Mouse (Mus musculus) MEL (cell line): ENCODE measurements around the gene Plekhg2. TPM values are rescaled to one million over a fixed set of nuclear protein-coding genes. Genes with fewer than 3 reads are reported as not detected.

Experiments
- DNase-seq: peaks from one replicate; pipeline ENCODE4 v3.0.0; 2011; ENCODE audit warnings: low read depth, low spot score
- H3K27ac ChIP-seq: 2 replicates; pipeline ENCODE4 v1.5.1; 2012; ENCODE audit warnings: low read depth, mild to moderate bottlenecking, control low read depth, low read length, moderate library complexity; ENCODE audit not compliant: control insufficient read depth
- H3K27me3 ChIP-seq, 2 experiments: fragments of 150-350 bp in 1 of 2; sonication (generic) in 1 of 2; 2 replicates each; pipeline ENCODE4 v1.6.1; 2012; ENCODE audit warnings: low read length in 2 of 2, mild to moderate bottlenecking in 2 of 2, improper control_type of control experiment in 1 of 2, moderate library complexity in 1 of 2; ENCODE audit not compliant: insufficient read depth in 2 of 2, control insufficient read depth in 1 of 2
- H3K36me3 ChIP-seq, 2 experiments: 2 replicates each; pipeline ENCODE4 v1.6.1; 2012 to 2014; ENCODE audit warnings: low read length in 2 of 2, improper control_type of control experiment in 1 of 2, inconsistent platforms in 1 of 2, mild to moderate bottlenecking in 1 of 2; ENCODE audit not compliant: insufficient read depth in 2 of 2, control insufficient read depth in 1 of 2
- H3K4me1 ChIP-seq, 2 experiments: fragments of 150-350 bp in 1 of 2; sonication (generic) in 1 of 2; 2 replicates each; pipeline ENCODE4 v1.6.1; 2012; ENCODE audit warnings: low read length in 2 of 2, improper control_type of control experiment in 1 of 2, mild to moderate bottlenecking in 1 of 2; ENCODE audit not compliant: insufficient read depth in 2 of 2, control insufficient read depth in 1 of 2
- H3K4me3 ChIP-seq, 2 experiments: fragments of 150-350 bp in 1 of 2; sonication (generic) in 1 of 2; 2 replicates each; pipeline ENCODE4 v1.5.1; 2012; ENCODE audit warnings: low read depth in 2 of 2, low read length in 2 of 2, mild to moderate bottlenecking in 2 of 2, moderate library complexity in 2 of 2, control low read depth in 1 of 2, improper control_type of control experiment in 1 of 2; ENCODE audit not compliant: control insufficient read depth in 1 of 2, insufficient read depth in 1 of 2
- H3K79me2 ChIP-seq: 2 replicates; pipeline ENCODE4 v1.6.1; 2012; ENCODE audit warnings: mild to moderate bottlenecking, low read length, moderate library complexity; ENCODE audit not compliant: control insufficient read depth, poor library complexity, insufficient read depth
- H3K9ac ChIP-seq: 2 replicates; pipeline ENCODE4 v1.6.1; 2012; ENCODE audit warnings: low read depth, mild to moderate bottlenecking, control low read depth, low read length, moderate library complexity; ENCODE audit not compliant: control insufficient read depth, poor library complexity, severe bottlenecking
- H3K9me3 ChIP-seq: fragments of 150-350 bp; sonication (generic); replicated peaks from 2 replicates; pipeline ENCODE4 v1.6.1; 2012; ENCODE audit warnings: mild to moderate bottlenecking, low read length, improper control_type of control experiment, moderate library complexity; ENCODE audit not compliant: insufficient read depth
- BHLHE40 ChIP-seq: IDR thresholded peaks from 2 replicates; pipeline ENCODE4 v1.6.1; 2012; ENCODE audit warnings: low read depth, mild to moderate bottlenecking, inconsistent platforms, low read length, improper control_type of control experiment, borderline replicate concordance
- CHD1 ChIP-seq: IDR thresholded peaks from 2 replicates; pipeline ENCODE4 v1.6.1; 2012; ENCODE audit warnings: low read depth, mild to moderate bottlenecking, inconsistent platforms, low read length, improper control_type of control experiment
- CHD2 ChIP-seq: IDR thresholded peaks from 2 replicates; pipeline ENCODE4 v1.6.1; 2011; ENCODE audit warnings: low read length, improper control_type of control experiment
- CTCF ChIP-seq, 3 experiments: IDR thresholded peaks in 2 of 3; conservative IDR thresholded peaks in 1 of 3; 2 replicates each; pipeline ENCODE4 v1.5.1; 2011 to 2012; ENCODE audit warnings: low read length in 3 of 3, low read depth in 2 of 3, mild to moderate bottlenecking in 2 of 3, improper control_type of control experiment in 1 of 3, inconsistent platforms in 1 of 3, mixed read lengths in 1 of 3, moderate library complexity in 1 of 3; ENCODE audit not compliant: control insufficient read depth in 1 of 3, insufficient read depth in 1 of 3, poor library complexity in 1 of 3, severe bottlenecking in 1 of 3
- GABPA ChIP-seq: IDR thresholded peaks from 2 replicates; pipeline ENCODE4 v1.6.1; 2012; ENCODE audit warnings: low read depth, mild to moderate bottlenecking, inconsistent platforms, low read length, improper control_type of control experiment, moderate library complexity
- GATA1 ChIP-seq: IDR thresholded peaks from 2 replicates; pipeline ENCODE4 v1.6.1; 2011; ENCODE audit warnings: low read depth, low read length, improper control_type of control experiment
- HCFC1 ChIP-seq: IDR thresholded peaks from 2 replicates; pipeline ENCODE4 v1.6.1; 2012; ENCODE audit warnings: low read depth, mild to moderate bottlenecking, inconsistent platforms, low read length, improper control_type of control experiment, moderate library complexity
- MAFK ChIP-seq: IDR thresholded peaks from 2 replicates; pipeline ENCODE4 v1.6.1; 2011; ENCODE audit warnings: low read depth, mild to moderate bottlenecking, low read length, improper control_type of control experiment, borderline replicate concordance
- MAX ChIP-seq: IDR thresholded peaks from 2 replicates; pipeline ENCODE4 v1.6.1; 2011; ENCODE audit warnings: low read length, improper control_type of control experiment
- MAZ ChIP-seq: IDR thresholded peaks from 2 replicates; pipeline ENCODE4 v1.6.1; 2012; ENCODE audit warnings: low read depth, mild to moderate bottlenecking, inconsistent platforms, low read length, improper control_type of control experiment
- MXI1 ChIP-seq: IDR thresholded peaks from 2 replicates; pipeline ENCODE4 v1.6.1; 2011; ENCODE audit warnings: mild to moderate bottlenecking, low read depth, low read length, improper control_type of control experiment
- NELFE ChIP-seq: IDR thresholded peaks from 2 replicates; pipeline ENCODE4 v1.6.1; 2011; ENCODE audit warnings: low read depth, low read length, improper control_type of control experiment
- POLR2A ChIP-seq, 2 experiments: IDR thresholded peaks; 2 replicates each; pipeline ENCODE4 v1.6.1; 2011 to 2012; ENCODE audit warnings: low read length in 2 of 2, mild to moderate bottlenecking in 2 of 2, control low read depth in 1 of 2, improper control_type of control experiment in 1 of 2, low read depth in 1 of 2, moderate library complexity in 1 of 2; ENCODE audit not compliant: control insufficient read depth in 1 of 2, insufficient read depth in 1 of 2, poor library complexity in 1 of 2
- SMC3 ChIP-seq: IDR thresholded peaks from 2 replicates; pipeline ENCODE4 v1.6.1; 2011; ENCODE audit warnings: low read depth, low read length, improper control_type of control experiment
- TAL1 ChIP-seq: IDR thresholded peaks from 2 replicates; pipeline ENCODE4 v1.6.1; 2012; ENCODE audit warnings: mild to moderate bottlenecking, inconsistent platforms, low read length, moderate library complexity, mixed read lengths
- TBP ChIP-seq: IDR thresholded peaks from 2 replicates; pipeline ENCODE4 v1.8.0; 2011; ENCODE audit warnings: low read depth, low read length, improper control_type of control experiment
- TCF12 ChIP-seq: IDR thresholded peaks from 2 replicates; pipeline ENCODE4 v1.6.1; 2014; ENCODE audit warnings: low read depth, mild to moderate bottlenecking, inconsistent platforms, low read length, improper control_type of control experiment, moderate library complexity
- USF1 ChIP-seq: IDR thresholded peaks from 2 replicates; pipeline ENCODE4 v1.6.1; 2014; ENCODE audit warnings: low read depth, mild to moderate bottlenecking, inconsistent platforms, low read length, improper control_type of control experiment, moderate library complexity
- ZMIZ1 ChIP-seq: IDR thresholded peaks from 2 replicates; pipeline ENCODE4 v1.6.1; 2012; ENCODE audit warnings: low read depth, mild to moderate bottlenecking, inconsistent platforms, low read length, improper control_type of control experiment, moderate library complexity
- polyA plus RNA-seq, 2 experiments: library from polyadenylated mRNA; stranded (reverse) in 1 of 2; unstranded in 1 of 2; fragments of >175 nt in 1 of 2; fragments of >200 nt in 1 of 2; gene quantifications; 2 replicates each; pipeline versions ENCODE4 v1.2.1 to v1.2.4; 2012; ENCODE audit warnings: low replicate concordance in 2 of 2, low read depth in 1 of 2; ENCODE audit not compliant: insufficient read length in 2 of 2, insufficient read depth in 1 of 2, missing spikeins in 1 of 2
- total RNA-seq: library from RNA; depleted of rRNA; stranded (reverse); fragments of 300-350 nt; gene quantifications from 2 replicates; pipeline ENCODE4 v1.2.3, GENCODE M21; 2012

The Plekhg2 gene
- total and polyA plus RNA-seq, 3 experiments = 1.1 to 9.2 TPM; not detected in 1

GRCm38 (mm10) chr7:28328260-28328659, 44.1 kb downstream of the Plekhg2 start:
- H3K4me1 ChIP-seq = peaks cover 6 to 8% of the 10 kb centered on the region in 2 experiments
- TF ChIP-seq GATA1 (no peak), MAZ (no peak), TAL1 (no peak), POLR2A (IDR thresholded peaks at IDR 0.05; ENCODE audit: control insufficient read depth in 1 of 2, insufficient read depth in 1 of 2, low read depth in 1 of 2, low read length in 2 of 2, poor library complexity in 1 of 2) (no peak), CHD2 (no peak), NELFE (no peak), ZMIZ1 (no peak), GABPA (no peak), TCF12 (no peak), MAX (no peak), MAFK (no peak), TBP (no peak), CHD1 (no peak), USF1 (no peak), MXI1 (no peak), HCFC1 (no peak)
- H3K36me3 ChIP-seq = peaks cover 7 to 41% of the 10 kb centered on the region in 2 experiments

GRCm38 (mm10) chr7:28326457-28326856, 45.9 kb downstream of the Plekhg2 start:
- H3K4me1 ChIP-seq = peaks cover 6 to 8% of the 10 kb centered on the region in 2 experiments
- H3K27ac ChIP-seq = no peak overlapping the region
- H3K36me3 ChIP-seq = peaks cover 7 to 47% of the 10 kb centered on the region in 2 experiments
- DNase-seq = peak; percentile 41
- H3K79me2 ChIP-seq = no peaks in the 10 kb centered on the region; the same call in 1 of the 2 replicates
- H3K9me3 ChIP-seq = no peaks in the 10 kb centered on the region
- no peak overlapping the region for H3K4me3 ChIP-seq
- TF ChIP-seq SMC3 = peak; percentile 10; the same call in 1 of the 2 replicates
- TF ChIP-seq BHLHE40 = no peak
- peak in 1 of 3 experiments; percentile 36; a peak in 2 of 6 replicates for TF ChIP-seq CTCF (IDR thresholded peaks at IDR 0.05 in 2 of 3, conservative IDR thresholded peaks at IDR 0.05 in 1 of 3; ENCODE audit: control insufficient read depth in 1 of 3, insufficient read depth in 1 of 3, low read depth in 2 of 3, low read length in 3 of 3, poor library complexity in 1 of 3, severe bottlenecking in 1 of 3)
- TF ChIP-seq, all 39 proteins: peak for 2
- no peaks in the 10 kb centered on the region for H3K27me3 ChIP-seq
- H3K9ac ChIP-seq = no peak overlapping the region

More at GRCm38 (mm10) chr7:28328260-28328659, 44.1 kb downstream of the Plekhg2 start:
- H3K4me3 ChIP-seq = no peak overlapping the region
- no peak overlapping the region for H3K9ac ChIP-seq
- H3K27me3 ChIP-seq = no peaks in the 10 kb centered on the region
- no peaks in the 10 kb centered on the region for H3K9me3 ChIP-seq
- no peak overlapping the region for H3K27ac ChIP-seq
- DNase-seq = no peak
- H3K79me2 ChIP-seq = peaks cover 1% of the 10 kb centered on the region; the same call in 1 of the 2 replicates
